Mouse (Mus musculus) midbrain, embryonic 13.5 days (tissue): ENCODE data around the gene Eef2. TPM values are rescaled to one million over a fixed set of nuclear protein-coding genes. Genes with fewer than 3 reads are reported as not detected.
"Not testable (repeated sequence)": the region's sequence is repeated elsewhere in the genome, so short reads cannot be mapped to it uniquely, and the experiment has no call there.

Experiments
- ATAC-seq: fragments of 200-750 bp; cut with Nextera tagmentation; 2 replicates; pipeline ENCODE4 v1.8.0; 2017; ENCODE audit warnings: mild to moderate bottlenecking, moderate TSS enrichment, moderate library complexity
- H3K27ac ChIP-seq: fragments of 300-500 bp; sonication (generic); 2 replicates; pipeline ENCODE4 v1.5.1; 2015; ENCODE audit warnings: inconsistent platforms, mild to moderate bottlenecking, moderate library complexity
- H3K27me3 ChIP-seq: fragments of 300-500 bp; sonication (generic); 2 replicates; pipeline ENCODE4 v1.6.1; 2015; ENCODE audit warnings: mild to moderate bottlenecking, inconsistent platforms
- H3K36me3 ChIP-seq: fragments of 300-500 bp; sonication (generic); 2 replicates; pipeline ENCODE4 v1.6.1; 2015; ENCODE audit warnings: mild to moderate bottlenecking, inconsistent platforms
- H3K4me1 ChIP-seq: fragments of 300-500 bp; sonication (generic); replicated peaks from 2 replicates; pipeline ENCODE4 v1.6.1; 2015; ENCODE audit warnings: inconsistent platforms
- H3K4me2 ChIP-seq: fragments of 300-500 bp; sonication (generic); replicated peaks from 2 replicates; pipeline ENCODE4 v1.6.1; 2015; ENCODE audit warnings: moderate library complexity, mild to moderate bottlenecking, inconsistent platforms
- H3K4me3 ChIP-seq: fragments of 300-500 bp; sonication (generic); replicated peaks from 2 replicates; pipeline ENCODE4 v1.5.1; 2015; ENCODE audit warnings: mild to moderate bottlenecking, inconsistent platforms
- H3K9ac ChIP-seq: fragments of 300-500 bp; sonication (generic); replicated peaks from 2 replicates; pipeline ENCODE4 v1.6.1; 2015; ENCODE audit warnings: mild to moderate bottlenecking, inconsistent platforms
- H3K9me3 ChIP-seq: fragments of 300-500 bp; sonication (generic); 2 replicates; pipeline ENCODE4 v1.6.1; 2016; ENCODE audit warnings: mild to moderate bottlenecking, inconsistent platforms
- WGBS: fragments of 180-500 bp; shearing (Covaris S2); methylation state at CpG from one replicate; pipeline ENCODE4 v1.1.7; 2015; 5-methylcytosine and 5-hydroxymethylcytosine counted together
- polyA plus RNA-seq: library from polyadenylated mRNA; unstranded; fragments of >200 nt; fragmentation: Nextera tagmentation; extraction: Ambion mirVana; gene quantifications from 2 replicates; pipeline ENCODE4 v1.2.1, GENCODE M21; 2015

Gene Eef2
- polyA plus RNA-seq, 1 experiment from 2014 or later = 565 TPM

DNA sequence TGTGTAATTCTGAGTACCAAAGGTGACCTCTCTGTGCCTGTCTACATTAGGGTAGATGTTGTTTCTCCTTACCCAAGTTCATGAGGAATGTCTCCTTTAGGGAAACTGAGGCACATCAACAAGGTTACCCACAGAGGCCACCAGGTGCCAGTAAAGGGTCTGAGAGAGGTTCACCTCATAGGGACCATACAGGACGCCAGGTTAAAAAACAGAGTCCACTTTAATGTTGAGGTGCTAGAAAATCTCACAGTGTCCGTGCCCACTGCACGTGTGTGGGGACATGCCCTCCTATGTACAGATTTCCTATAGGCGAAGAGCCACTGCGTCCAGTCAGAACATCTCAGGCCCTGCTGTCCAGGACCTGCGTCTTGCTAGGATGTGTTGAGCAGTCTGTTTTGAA is 22.6 kb downstream of the Eef2 start:
- Histone ChIP-seq H3K27ac (no peak overlapping the region), H3K9ac (no peak overlapping the region), H3K4me1 (peaks cover 8% of the 10 kb centered on the region), H3K27me3 (peaks cover 44% of the 10 kb centered on the region), H3K36me3 (no peaks in the 10 kb centered on the region), H3K4me3 (no peak overlapping the region), H3K9me3 (no peaks in the 10 kb centered on the region), H3K4me2 (no peak overlapping the region)
- WGBS = 88% methylated on average over 6 of the region's 6 CpGs
- ATAC-seq = no peak

DNA sequence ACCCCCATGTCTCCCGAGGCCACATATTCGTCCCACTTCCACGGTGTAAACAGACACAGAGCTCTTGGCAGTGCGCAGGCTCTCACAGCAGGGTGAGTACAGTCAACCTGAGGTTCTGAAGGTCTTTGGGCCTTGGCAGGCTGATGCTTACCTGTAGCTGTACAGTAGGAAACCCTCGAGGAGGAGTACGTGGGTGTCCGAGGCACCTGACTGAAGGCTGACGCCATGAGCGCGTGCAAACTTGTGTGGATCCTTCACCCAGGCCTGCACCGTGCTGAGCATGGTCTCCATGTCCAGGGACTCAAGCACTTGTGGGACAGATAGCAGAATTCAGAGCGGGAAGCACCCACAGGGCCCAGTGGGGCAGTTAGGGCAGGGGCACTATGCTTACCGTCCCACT is 23.7 kb downstream of the Eef2 start:
- no peak for ATAC-seq
- 88% methylated on average over 13 of the region's 13 CpGs for WGBS

DNA sequence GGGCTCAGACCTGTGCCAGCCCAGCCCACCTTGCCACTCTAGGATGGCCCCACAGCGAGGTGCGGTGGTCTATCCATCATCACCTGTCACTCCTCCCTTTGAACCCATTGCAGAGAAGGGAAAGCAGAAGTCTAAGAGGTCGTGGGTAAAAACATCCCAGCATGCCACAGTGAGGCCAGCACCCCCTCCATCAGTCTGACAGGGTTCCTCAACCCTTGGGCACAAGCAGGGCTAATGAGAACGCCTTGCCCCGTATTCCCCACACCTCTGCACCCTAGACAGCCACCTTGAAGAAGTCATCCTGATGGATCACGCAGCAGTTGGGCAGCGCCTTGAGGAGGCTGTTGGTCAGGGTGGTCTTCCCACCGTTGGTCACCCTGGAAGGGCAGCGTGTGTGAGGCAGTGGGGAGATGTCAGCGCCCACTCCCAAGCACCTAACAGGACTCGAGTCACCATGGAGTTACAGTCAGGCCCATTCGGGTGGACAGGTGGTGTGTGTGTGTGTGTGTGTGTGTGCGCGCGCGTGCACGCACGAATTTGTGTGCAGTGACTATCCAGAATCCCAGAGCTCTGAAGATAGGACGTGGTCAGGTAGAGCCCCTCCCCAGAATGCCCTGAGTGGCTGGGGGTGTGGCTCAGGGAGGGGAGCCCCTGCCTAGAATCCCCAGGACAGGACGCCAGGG is 24.3 kb downstream of the Eef2 start:
- Histone ChIP-seq H3K36me3 (peaks cover 13% of the 10 kb centered on the region), H3K4me2 (no peak overlapping the region), H3K27me3 (peaks cover 26% of the 10 kb centered on the region), H3K4me1 (no peaks in the 10 kb centered on the region), H3K9ac (no peak overlapping the region), H3K9me3 (no peaks in the 10 kb centered on the region), H3K27ac (no peak overlapping the region), H3K4me3 (no peak overlapping the region)
- no peak for ATAC-seq
- WGBS = 79% methylated on average over 20 of the region's 20 CpGs

More for the DNA sequence above, 23.7 kb downstream of the Eef2 start:
- no peak overlapping the region for H3K4me3 ChIP-seq
- H3K36me3 ChIP-seq = peaks cover 7% of the 10 kb centered on the region
- H3K27ac ChIP-seq = no peak overlapping the region
- no peak overlapping the region for H3K9ac ChIP-seq
- H3K9me3 ChIP-seq = no peaks in the 10 kb centered on the region
- peaks cover 32% of the 10 kb centered on the region for H3K27me3 ChIP-seq
- H3K4me1 ChIP-seq = no peaks in the 10 kb centered on the region
- no peak overlapping the region for H3K4me2 ChIP-seq

DNA sequence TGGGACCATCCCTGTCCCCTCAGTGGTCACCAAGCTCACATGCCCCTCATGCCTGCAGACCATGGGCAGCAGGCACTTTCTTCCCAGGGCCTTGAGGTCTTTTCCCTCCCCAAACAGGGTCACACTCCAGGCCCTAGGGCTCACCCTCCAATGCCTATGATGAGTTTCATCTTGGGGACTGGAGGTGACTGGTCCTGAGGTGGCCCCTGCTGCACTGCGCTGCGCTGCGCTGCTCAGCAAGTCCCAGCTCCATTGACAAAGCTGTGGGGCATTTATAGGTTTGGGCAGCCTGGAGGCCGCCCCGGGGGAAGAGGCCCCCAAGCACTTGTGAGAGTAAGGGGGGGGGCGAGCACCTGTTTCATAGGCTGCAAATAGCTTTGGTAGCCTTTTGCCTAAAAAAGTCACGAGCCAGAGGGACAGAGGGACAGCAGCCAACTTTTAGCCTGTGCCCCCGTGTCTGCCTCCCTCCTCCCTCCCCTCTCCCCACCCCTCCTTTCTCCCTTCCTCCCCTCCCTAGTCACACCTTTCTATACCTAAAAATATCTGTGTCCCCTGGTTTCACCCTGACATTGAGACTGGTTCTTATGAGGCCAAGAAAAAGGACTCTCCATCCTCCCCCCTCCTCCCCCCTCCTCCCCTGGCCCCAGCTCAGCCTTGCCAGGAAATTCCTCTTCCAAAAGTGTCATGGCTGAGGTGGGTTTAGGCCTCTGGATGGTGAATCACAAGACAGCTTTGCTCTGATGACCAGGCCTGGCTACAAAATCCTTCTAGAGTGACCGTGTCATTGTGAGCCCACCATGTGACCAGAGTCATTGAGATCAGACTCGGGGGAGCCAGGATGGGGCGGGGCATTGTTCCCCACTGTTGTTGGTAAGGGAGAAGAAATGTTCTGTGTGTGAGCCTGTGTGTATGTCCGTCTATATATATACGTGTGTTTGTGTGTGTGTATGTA is 25.7 kb downstream of the Eef2 start, which contains the start of gene Nmrk2:
TSS of gene Nmrk2 (minus strand) at position 245 of the 952 bp plus-strand sequence.
- no peaks in the 10 kb centered on the region for H3K4me1 ChIP-seq
- H3K4me3 ChIP-seq = no peak within 1 kb of the TSS
- no peak for ATAC-seq
- no peak within 1 kb of the TSS for H3K4me2 ChIP-seq
- H3K36me3 ChIP-seq = peaks cover 26% of the 10 kb centered on the region
- 61% methylated on average over 13 of the region's 13 CpGs for WGBS
- H3K9me3 ChIP-seq = no peaks in the 10 kb centered on the region
- no peak within 1 kb of the TSS for H3K9ac ChIP-seq
- H3K27me3 ChIP-seq = peaks cover 13% of the 10 kb centered on the region
- no peak within 1 kb of the TSS for H3K27ac ChIP-seq

DNA sequence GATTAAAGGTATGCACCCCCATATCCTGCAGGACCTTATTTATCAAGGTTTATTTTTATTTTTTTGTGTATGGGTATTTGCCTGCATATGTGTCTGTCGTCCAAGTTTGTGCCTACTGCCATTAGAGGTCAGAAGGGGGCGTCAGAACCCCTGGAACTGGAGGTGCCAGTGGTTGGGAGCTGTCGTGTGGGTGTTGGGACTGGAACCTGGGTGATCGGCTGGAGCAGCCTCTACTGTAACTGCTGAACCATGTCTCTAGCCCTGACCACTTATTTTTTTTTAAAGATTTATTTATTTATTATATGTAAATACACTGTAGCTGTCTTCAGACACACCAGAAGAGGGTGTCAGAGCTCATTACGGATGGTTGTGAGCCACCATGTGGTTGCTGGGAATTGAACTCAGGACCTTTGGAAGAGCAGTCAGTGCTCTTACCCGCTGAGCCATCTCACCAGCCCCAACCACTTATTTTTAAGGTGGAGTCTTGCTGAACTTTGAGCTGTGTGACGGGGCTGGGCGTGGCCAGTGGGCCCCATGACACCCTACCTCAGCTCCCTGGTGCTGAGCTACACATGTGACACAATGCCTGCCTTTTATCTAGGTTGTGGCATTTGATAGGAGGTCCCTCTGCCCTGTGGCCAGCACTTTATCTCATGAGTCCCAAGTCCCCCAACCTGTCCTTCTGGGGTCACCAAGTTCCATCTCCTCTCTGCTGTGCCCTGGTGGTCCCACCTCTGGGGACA is 26.7 kb downstream of the Eef2 start:
- peaks cover 37% of the 10 kb centered on the region for H3K36me3 ChIP-seq
- H3K9me3 ChIP-seq = no peaks in the 10 kb centered on the region
- WGBS = 70% methylated on average over 8 of the region's 8 CpGs
- no peak overlapping the region for H3K4me3 ChIP-seq
- H3K27me3 ChIP-seq = 0 out of 2 replicates have a peak, but pooled peaks cover 6% of the 10 kb centered on the region
- no peak overlapping the region for H3K9ac ChIP-seq
- no peak overlapping the region for H3K27ac ChIP-seq
- ATAC-seq = no peak; the same call in none of the 2 replicates
- no peaks in the 10 kb centered on the region for H3K4me1 ChIP-seq
- no peak overlapping the region for H3K4me2 ChIP-seq

DNA sequence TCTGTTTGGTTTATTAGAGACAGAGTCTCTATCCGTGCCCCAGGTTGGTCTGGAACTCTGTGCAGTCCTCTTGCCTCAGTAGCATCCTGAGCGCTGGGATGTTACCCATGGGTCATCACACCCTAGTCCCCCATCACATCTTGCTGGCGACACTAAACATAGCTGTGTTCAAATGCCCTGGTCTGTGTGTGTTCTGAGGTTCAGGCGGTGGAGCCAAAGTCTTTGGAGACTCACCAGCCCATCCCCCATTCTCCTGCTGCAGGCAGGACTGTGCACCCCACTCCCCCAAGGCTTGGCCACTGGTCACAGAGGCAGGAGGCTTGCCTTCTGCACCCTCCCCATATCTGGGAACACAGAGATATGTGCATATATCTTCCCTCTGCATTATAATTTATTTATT is 27.7 kb downstream of the Eef2 start:
- ATAC-seq = 0 out of 2 replicates have a peak, but pooled peaks have one; percentile 2
- Histone ChIP-seq H3K27me3 (0 out of 2 replicates have a peak, but pooled peaks cover 6% of the 10 kb centered on the region), H3K9me3 (no peaks in the 10 kb centered on the region), H3K27ac (no peak overlapping the region), H3K4me2 (no peak overlapping the region), H3K9ac (no peak overlapping the region), H3K4me1 (no peaks in the 10 kb centered on the region), H3K4me3 (no peak overlapping the region), H3K36me3 (peaks cover 44% of the 10 kb centered on the region)
- WGBS = 75% methylated on average over 4 of the region's 4 CpGs

DNA sequence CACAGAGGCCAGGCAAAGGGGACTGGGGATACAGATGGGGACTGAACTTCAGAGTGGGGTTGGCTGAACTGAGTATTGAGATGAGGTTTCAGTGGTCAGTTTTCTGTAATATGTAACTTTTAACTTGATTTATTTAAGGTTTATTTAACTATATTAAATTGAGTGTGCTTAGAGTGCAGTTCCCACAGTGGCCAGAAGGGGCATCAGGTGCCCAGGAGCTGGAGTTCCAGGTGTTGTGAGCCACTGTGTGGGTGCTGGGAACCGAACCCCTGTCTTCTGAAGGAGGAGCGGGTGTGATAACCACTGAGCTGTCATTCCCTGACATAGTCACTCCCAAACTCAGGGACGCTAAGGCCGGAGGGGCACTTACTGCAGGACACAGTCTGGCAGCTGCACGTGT is 33.7 kb downstream of the Eef2 start:
- Histone ChIP-seq H3K4me1 (no peaks in the 10 kb centered on the region), H3K4me2 (no peak overlapping the region), H3K27ac (no peak overlapping the region), H3K36me3 (peaks cover 97% of the 10 kb centered on the region), H3K27me3 (no peaks in the 10 kb centered on the region), H3K4me3 (no peak overlapping the region), H3K9ac (no peak overlapping the region), H3K9me3 (peaks cover 8% of the 10 kb centered on the region; the same call in 1 of the 2 replicates)
- no peak for ATAC-seq
- WGBS = 96% methylated on average over 5 of the region's 5 CpGs

DNA sequence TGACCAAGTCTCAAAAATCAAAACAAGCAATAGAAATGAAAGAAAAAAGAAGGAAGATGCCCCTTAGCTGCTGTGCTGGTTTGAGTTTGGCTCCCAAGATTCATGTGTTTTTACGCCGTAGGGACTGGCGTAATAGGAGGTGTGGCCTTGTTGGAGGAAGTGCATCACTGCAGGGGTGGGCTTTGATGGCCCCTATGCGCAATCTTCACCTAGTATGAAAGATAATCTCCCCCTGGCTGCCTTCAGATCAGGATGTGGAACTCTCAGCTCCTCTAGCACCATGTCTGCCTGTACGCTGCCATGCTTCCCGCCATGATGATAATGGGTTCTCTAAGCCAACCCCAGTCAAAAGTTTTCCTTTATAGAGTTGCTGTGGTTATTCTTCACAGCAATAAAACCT is 39.8 kb downstream of the Eef2 start:
- no peak for ATAC-seq
- Histone ChIP-seq H3K9me3 (peaks cover 8% of the 10 kb centered on the region; the same call in 1 of the 2 replicates), H3K4me1 (no peaks in the 10 kb centered on the region), H3K4me2 (no peak overlapping the region), H3K27me3 (no peaks in the 10 kb centered on the region), H3K27ac (no peak overlapping the region), H3K36me3 (peaks cover 92% of the 10 kb centered on the region), H3K4me3 (no peak overlapping the region), H3K9ac (no peak overlapping the region)
- WGBS = 96% methylated on average over 6 of the region's 6 CpGs

DNA sequence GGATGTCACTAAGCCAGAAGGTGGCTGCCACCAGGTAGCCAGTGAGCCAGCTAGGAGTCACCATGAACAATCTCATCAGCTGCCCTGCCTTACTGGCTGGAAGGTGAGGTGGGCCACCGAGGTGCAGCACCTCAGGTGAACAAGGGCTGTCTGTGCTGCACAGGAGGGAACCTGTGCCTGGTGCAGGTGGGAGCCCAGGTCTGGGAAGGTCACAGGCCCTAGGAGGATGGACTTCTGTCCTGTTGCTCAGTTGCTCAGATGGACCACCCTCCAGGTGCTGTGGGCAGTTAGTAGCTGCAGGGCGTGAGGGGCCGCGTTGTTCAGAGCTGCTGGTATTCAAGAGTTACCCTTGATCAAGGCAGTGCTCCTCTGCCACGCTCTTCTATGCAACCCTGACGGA is 40.4 kb downstream of the Eef2 start:
- no peak overlapping the region for H3K4me2 ChIP-seq
- H3K4me1 ChIP-seq = no peaks in the 10 kb centered on the region
- WGBS = 82% methylated on average over 6 of the region's 6 CpGs
- peaks cover 92% of the 10 kb centered on the region for H3K36me3 ChIP-seq
- 0 out of 2 replicates have a peak, but pooled peaks have one; percentile 9 for ATAC-seq
- no peaks in the 10 kb centered on the region for H3K27me3 ChIP-seq
- no peak overlapping the region for H3K9ac ChIP-seq
- no peak overlapping the region; the same call in 1 of the 2 replicates for H3K4me3 ChIP-seq
- no peak overlapping the region for H3K27ac ChIP-seq
- peaks cover 8% of the 10 kb centered on the region; the same call in 1 of the 2 replicates for H3K9me3 ChIP-seq

DNA sequence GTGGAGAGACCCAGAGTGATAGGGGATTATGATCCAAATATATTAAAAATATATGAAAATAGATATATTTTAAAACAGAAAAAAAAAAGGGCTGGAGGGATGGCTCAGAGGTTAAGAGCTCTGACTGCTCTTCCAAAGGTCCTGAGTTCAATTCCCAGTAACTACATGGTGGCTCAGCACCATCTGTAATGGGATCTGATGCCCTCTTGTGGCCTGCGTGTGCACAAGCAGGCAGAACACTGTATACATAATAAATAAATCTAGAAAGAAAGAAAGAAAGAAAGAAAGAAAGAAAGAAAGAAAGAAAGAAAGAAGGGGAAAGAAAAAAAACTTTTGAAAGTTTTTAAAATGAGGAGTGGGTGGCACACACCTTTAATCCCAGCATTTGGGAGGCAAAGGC is 40.8 kb downstream of the Eef2 start:
- H3K4me2 ChIP-seq, H3K4me1 ChIP-seq, ATAC-seq, H3K27me3 ChIP-seq, H3K27ac ChIP-seq, H3K9me3 ChIP-seq, H3K4me3 ChIP-seq, H3K9ac ChIP-seq: not testable (repeated sequence)
- WGBS = 26% methylated on average over 1 of the region's 1 CpGs
- H3K36me3 ChIP-seq = peaks cover 92% of the 10 kb centered on the region

DNA sequence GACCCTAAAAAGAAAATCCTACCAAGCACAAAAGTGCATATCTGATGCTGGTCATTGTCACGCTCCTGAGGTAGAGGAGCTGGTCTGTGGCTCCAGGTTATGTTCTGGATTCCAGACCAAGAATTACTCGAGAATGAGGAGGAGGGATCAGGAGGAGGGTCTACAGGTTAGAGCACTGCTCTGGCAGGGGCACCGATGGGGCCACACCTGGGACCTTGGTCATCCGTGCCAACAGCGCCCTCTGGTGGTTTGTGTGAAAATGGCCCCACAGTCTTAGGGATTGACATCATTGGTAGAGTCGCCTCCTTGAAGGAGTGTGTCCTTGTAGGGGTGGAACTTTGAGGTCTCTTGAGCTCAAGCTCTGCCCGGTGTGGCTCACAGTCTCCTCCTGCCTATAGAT is 41.5 kb downstream of the Eef2 start:
- WGBS = 38% methylated on average over 7 of the region's 7 CpGs
- Histone ChIP-seq H3K9ac (no peak overlapping the region), H3K4me1 (no peaks in the 10 kb centered on the region), H3K27me3 (no peaks in the 10 kb centered on the region), H3K4me2 (no peak overlapping the region), H3K4me3 (no peak overlapping the region), H3K27ac (no peak overlapping the region), H3K36me3 (peaks cover 92% of the 10 kb centered on the region), H3K9me3 (no peaks in the 10 kb centered on the region)
- ATAC-seq = peak; percentile 58
